Mouse (Mus musculus) central nervous system, embryonic 11.5 days (tissue): ENCODE results near the gene Lrig3. TPM values are rescaled to one million over a fixed set of nuclear protein-coding genes. Genes with fewer than 3 reads are reported as not detected.

ENCODE experiments used
- polyA plus RNA-seq: library from polyadenylated mRNA; depleted of rRNA; stranded (reverse); fragments of >200 nt; gene quantifications from 2 replicates; pipeline ENCODE4 v1.2.3, GENCODE M21; 2012; rRNA removed

Lrig3 gene
- polyA plus RNA-seq = 14.8 and 42.9 TPM in 2 replicates

GRCm38 (mm10) chr10:125965968-125966480, at the start of gene Lrig3:
Lrig3 (plus strand) TSS chr10:125966168.

